Mouse (Mus musculus): ENCODE measurements at regions not wholly inside any gene's neighbourhood (a gene's known extent, or its start where the extent isn't known, plus 50 kb on each side); places are given as distances from the start of the nearest gene placed in this dataset.

DNA sequence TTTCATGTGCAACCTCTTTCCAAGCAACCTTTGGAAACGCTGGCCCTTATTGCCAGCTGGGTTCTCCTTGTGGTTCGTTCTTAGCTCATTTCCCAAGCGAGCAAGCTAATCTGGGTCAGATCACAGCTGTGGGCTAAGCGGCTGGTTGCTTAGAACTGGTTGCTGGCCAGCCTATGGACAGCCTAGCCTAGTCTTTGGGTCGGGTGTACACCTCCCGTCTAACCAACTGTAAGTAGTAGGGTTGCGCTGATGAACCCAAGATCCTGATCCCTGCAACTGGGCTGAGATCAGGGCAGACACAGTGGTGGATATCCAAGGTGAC, 236.5 kb downstream of the Mtx2 start:
- DNase-seq (ENCODE audit: low spot score) = no peak

DNA sequence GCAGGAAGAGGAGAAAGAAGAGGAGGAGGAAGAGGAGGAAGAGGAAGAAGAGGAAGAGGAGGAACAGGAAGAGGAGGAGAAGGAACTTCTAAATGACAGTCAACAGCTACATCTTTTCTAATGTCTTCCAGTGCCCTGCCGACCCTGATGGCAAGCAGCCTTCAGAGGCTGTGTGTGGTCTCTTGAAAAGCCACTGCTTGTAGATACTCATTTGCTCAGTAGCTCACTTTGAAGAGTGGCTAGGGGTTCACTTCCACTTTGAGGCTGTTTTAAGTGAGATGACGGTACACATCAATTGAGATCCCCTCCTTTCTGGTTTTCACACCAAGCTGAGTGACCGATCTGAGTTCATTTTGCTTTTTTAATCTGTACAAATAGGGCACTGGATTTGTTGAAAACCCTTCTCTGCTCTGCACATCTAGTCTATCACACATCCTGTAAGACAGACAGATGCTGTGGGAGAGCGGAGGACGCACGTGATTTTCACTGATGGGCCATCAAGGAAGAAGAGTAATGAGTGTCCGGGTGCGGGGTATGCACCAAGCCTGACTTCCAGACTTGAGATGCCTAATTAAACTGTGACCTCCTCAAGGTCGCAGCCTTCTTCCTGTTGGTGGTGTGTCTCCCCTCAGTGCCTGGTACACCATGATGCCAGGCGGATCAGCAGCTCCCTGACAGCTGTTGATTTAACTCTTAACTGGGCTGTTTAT, 239.0 kb downstream of the Mtx2 start:
- DNase-seq (ENCODE audit: low spot score) = no peak

DNA sequence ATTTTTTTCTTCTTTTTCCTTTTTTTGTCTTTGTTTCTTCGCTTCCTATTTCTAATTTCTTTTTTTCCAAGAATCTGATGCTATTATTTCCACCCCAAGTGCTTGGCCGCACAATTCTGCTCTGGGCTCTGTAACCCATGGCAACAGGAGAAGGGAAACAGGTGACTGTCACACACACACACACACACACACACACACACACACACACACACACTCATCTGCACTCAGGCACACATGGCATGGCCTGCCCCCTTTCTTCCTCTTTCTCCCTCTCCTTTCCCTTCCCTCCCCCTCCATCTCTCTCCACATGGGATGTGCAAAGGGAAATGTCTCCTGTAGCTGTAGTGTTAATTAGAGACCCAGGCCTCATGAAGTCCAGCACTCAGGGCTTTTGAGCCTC, 239.7 kb downstream of the Mtx2 start:
- DNase-seq (ENCODE audit: low spot score) = no peak

DNA sequence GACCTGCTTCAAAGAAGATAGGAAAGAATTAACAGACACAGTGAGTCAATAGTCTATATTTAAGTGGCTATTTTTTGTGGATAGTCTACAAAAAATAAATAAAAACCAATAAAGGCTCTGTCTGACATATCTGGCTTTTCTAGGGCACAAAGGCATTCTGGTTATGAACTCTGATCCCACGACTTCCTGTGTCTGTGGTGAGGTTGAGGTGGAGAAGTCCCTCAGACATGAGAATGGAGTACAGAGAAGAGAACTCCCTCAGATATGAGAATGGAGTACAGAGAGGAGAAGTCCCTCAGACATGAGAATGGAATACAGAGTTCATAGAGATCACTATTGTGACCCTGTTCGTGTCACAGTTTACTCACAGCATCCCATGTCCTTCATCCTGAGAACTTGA, 243.7 kb downstream of the Mtx2 start:
- no peak for DNase-seq (ENCODE audit: low spot score)

DNA sequence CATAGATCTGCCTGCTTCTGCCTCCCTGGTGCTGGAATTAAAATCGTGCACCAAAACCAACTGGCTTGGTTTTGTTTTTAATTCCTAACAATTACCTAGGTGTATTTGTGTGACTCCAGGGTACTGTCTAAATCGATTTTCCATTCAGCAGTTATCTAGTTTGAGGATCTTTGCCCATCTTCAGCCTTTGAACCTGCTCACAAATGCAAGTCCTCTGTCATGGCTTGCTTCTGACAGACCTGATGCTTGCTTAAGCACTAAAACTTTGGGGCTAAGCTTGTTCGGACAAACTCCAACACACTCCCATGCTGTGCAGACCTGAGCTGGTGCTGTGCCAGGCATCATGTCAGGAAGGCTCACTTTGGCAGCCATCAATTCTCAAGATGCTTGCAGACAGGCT, 246.4 kb downstream of the Mtx2 start:
- DNase-seq (ENCODE audit: low spot score) = no peak

DNA sequence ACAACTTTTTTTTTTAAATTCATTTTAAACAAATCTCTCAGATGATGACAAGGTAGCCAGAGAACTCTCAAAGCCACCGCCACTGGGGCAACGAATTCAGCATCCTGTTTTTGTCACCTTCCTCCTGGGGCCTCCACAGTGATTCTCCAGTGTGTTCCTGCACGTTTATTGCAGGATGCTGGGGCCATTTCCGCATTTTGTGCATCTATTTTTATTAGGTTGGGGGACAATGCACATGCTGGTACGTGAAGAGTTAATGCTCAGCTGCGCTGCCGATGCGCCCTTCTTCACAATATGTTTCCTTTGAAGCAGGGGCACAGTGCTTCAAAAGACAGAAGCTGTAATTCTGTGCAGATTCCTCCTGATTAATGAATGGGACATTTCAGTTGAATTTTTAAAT, 246.9 kb downstream of the Mtx2 start:
- no peak for DNase-seq (ENCODE audit: low spot score)

DNA sequence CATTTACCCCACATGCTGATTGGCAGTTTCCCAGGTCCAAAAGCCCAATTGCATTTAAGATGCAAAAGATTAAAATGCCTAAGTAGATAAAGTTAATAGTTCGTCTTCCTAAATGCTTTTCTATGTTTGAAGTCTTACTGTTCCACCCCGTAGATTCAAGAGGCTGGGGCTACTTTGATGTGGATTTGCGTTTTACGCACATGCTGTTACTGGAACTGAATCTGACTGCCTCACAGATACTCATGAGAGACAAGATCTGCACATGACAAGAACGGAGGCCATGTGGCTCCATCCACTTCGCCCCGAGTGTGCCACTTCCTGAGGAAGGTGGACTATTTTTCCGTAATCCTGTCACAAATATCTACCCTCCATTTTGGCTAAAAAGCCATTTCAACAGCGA, 247.6 kb downstream of the Mtx2 start:
- no peak for DNase-seq (ENCODE audit: low spot score)

DNA sequence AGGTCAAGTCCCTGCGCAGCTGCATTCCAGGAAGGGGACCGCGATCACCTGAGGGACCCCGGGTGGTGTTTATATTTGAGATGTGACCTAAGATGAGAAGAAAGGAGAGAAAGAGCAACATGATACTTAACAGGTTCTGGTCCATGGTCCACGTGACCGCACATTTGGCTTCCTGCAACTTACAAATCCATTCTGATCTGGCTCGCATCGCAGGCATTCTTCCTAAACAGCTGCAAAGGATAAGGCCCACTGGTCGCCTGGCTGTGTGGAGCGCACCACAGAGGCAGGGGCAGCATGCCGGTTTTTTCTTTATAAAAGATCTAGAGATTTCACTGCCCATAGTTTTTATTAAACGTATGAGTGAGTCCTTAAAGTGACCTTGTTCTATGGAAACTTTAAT, 261.6 kb downstream of the Mtx2 start:
- no peak for DNase-seq (ENCODE audit: low spot score)

DNA sequence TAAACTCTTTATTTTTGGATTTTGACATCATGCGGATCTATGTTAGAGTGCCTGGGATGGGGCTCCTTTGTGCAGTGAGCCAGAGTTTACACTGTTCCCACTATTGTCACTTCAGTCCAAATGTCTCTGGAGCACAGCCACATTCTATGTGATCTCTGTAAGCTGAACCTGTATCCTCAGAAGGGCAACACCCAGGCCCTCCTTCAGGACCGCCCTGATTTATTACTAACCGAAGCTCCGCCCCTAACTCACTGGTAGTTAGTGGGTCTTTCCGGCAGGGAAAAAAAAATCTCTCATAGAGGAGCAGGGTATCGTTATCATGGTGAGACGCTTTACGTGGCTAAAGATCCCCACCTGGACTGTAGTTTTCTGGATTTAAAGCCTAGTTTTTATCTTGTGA, 263.6 kb downstream of the Mtx2 start:
- DNase-seq (ENCODE audit: low spot score) = no peak

DNA sequence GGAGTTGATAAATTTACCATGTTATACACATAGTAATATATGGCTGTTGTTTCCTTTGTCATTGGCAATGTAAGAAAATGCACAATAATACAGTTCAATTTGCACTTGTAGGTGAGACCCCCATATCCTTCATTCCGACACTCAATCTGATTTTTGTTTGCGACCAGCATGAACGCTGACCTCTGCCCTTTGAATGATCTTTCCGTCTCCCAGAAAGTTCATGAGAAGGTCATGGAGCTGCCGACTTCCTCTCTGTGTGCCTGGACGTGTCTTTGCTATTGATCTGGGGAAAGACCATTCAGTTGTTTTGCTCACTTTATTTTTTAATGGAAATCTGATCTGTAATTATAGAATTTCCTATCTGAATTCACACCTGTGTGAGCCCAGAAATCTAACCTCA, 264.0 kb downstream of the Mtx2 start:
- no peak for DNase-seq (ENCODE audit: low spot score)

DNA sequence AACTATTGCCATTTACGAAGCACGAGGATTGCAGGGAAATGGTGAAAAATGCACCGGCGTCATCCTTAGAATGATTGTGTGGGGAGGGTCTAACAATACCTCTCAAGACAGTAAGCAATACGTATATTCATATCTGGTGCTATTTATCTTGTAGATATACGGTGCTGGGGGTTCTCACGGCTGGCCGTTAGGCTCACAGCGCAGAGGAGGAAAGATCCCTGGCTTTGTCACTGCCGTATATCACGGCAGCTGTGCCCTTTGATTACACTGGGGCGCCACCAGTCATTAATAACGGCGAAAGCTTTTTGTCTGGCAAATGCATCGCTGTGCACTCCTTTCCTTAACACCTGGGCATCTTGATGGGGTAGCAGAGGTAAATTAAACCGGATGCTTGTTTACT, 264.8 kb downstream of the Mtx2 start:
- DNase-seq (ENCODE audit: low spot score) = no peak

DNA sequence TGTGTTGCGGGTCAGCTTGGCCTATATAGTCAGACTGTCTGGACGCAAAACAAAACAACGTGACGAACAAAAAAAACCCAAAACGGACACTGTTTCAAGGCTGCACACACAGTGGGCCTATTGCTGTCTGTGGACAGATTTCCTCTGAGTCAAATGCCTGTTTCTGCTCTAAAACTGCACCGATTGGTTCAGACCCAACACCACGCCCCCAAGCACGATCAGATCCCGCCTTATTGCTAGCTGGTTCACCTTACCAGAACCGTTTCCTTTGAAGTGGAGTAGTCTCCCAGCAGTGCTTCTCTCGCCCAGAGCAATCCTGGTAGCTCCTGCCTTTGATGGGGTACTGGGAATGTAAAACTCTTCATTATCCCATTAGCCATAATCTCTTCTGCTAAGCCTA, 275.9 kb downstream of the Mtx2 start:
- DNase-seq (ENCODE audit: low spot score) = peak; percentile 44

DNA sequence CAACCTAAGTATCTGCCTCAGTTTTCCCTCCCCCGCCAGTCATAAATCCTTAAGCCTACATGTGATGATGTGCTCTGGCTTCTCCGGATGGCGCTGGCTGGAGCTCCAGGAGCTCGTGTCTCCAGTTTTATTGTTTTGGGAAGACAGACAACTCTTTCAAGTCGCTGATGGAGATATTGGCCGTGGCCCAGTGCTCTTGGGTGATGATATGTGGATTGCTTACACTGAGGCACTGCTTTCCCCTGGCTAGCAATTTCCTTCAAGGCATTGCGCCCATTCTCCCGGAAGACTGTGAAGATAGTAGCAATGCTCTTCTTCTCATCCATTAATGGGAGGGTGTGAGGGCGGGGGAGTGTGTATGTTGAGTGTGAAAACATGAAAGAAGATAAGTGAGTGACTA, 287.1 kb downstream of the Mtx2 start:
- DNase-seq (ENCODE audit: low spot score) = no peak

DNA sequence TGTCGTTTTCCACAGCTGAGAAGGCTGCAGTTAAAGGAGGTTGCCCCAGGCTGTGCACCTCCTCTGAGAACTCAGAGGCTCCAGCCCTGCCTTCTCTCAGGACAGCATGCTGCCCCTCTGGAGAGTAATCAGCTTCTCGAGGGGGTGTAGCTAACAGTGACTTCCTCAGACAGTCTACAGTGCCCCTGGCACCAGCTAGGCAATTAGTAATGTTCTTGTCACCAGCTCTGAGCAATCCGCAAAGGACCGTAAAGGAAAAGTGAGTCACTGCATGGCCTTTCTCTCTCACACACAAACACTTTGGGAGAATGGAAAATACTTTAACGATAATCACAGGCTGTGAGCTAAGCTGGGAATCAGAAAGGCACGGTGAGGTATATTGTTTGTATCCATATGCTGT, 288.8 kb downstream of the Mtx2 start:
- no peak for DNase-seq (ENCODE audit: low spot score)

DNA sequence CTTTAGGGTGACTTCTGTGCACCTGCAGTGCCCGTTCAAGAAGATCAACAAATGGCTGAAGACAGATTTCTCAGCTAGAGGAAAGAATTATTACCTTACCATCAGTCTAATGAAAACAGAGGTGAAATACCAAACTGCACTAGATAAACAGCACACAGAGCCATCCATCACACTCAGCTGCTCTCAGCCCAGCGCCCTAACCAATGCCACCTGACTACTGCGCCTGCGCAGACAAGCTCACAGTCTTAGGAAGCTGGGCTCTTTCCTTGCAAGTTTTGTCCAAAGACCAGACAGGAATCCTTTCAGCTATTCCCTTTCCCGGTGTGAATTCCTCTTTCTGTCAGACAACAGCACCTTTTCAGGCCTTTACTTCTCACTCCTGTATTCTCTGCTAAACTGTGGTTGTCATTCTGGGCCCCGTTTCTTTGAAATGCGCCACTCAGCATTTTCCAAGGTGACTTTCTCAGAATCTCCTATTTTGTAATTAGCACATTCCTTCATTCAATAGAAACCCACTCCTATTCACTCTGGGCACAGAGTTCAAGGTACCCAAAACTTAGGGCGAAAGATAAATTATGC, 292.8 kb downstream of the Mtx2 start:
- no peak for DNase-seq (ENCODE audit: low spot score)

DNA sequence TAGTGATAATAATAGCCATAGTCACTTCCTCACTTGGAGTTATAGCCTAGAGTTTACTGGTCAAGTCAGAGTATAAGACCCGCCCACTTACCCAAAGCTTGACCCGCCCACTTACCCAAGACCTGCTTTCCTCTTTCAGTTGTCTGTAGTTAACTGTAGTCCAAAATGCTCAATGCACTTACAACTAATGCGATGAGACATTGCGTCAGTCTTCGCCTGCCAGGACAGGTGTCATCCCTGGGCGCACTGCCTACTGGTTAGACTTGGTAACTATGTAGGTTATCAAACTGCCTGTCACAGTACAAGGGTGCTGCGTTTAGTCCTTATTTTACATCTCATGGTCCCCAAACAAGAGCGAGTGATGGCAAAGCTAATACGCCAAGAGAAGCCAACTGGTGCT, 294.0 kb downstream of the Mtx2 start:
- no peak for DNase-seq (ENCODE audit: low spot score)

DNA sequence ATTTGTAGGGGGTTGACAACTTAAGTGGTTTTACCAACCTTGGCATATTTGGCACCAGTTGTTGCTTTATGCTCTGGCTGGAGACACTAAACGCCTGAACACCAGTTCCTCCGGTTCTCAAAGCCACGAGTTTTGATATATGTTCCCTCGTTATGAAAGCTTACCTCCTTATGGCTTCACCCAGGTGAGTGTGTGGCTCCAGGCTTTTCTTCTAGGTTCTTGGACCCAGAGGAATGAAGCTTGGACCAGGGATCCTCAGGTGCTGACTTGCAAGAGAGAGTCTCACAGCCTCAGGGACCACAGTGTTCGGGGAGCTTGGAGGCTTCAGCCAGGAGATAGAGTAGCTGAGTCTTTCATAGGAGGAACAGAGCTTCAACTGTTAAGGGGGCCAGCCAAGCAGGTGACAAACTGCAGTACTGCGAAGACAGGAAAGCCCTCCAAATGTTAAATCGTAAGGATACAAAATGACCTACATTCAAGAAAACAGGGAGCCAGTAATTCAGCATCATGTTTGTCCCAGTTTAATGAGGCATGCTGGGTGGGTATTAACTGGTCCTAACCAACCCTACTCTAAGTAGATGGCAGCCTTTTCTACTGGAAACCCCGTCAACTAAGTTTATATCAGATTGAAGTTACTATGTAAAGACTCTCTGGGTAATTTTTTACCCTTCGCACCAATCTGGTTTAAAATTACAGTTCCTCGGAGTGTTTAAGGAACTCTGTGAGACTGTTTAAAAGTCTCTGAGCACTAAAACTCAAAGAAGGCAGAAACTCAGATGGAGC, 307.9 kb downstream of the Mtx2 start:
- peak; percentile 34 for DNase-seq (ENCODE audit: low spot score)

DNA sequence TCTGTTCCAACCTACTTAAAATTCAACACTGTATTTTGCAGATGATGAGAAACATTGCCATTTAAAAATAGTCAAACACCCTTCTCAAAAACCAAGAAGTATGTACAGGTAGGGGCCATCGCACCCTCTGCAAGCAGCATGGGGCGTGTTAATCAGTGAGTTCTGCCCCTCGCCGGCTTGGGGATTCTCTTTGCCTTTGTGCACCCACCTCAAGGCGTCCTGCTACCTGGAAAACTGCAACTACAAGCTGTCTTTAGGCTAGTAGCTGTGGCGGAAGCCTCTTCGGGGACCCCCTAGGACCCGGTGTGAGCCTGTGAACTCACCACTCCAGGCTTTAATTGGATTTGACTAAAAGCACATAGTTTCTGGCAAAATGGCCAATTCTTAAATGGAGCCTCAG, 311.0 kb downstream of the Mtx2 start:
- DNase-seq (ENCODE audit: low spot score) = peak; percentile 36

DNA sequence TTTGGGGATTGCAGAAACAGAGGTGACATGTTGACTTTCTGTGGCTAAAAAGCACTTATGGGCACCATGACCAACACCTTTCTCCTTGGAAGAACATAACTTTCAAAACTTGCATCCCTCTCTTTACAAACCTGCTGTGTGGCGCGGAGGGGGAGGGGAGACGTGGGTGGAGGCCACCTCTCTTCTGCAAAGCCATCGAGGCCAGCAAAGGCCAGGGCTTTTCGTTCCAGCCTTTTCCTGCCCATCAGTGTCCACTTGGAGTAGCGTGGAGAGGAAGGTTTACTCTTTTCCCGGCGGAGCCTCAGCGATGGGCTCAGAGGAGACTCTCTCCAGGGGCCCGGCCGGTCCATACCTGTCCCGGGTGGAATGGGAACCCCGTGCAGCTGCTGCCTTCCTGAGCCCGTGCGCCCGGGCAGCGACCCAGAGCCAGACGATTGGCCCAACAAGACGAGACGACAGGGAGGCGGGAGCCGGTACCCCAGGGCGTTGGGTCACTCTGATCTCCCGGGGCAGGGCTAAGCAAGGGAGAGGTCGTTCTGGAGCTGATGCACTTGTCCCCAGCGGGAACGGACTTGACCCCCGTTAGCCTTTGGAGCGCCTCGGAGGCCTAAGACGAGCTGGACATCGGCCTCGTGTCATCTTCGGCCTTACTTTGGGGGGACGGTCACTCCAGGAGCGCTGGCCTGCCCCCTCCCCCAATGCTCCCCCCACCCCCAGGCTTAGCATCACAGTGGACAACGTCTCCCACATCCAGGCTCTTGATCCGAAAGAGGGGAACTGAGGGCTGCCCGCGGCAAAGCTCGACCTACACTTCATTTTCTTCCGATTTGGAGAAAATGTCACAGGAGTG, 311.8 kb downstream of the Mtx2 start:
- peak; percentile 64 for DNase-seq (ENCODE audit: low spot score)

DNA sequence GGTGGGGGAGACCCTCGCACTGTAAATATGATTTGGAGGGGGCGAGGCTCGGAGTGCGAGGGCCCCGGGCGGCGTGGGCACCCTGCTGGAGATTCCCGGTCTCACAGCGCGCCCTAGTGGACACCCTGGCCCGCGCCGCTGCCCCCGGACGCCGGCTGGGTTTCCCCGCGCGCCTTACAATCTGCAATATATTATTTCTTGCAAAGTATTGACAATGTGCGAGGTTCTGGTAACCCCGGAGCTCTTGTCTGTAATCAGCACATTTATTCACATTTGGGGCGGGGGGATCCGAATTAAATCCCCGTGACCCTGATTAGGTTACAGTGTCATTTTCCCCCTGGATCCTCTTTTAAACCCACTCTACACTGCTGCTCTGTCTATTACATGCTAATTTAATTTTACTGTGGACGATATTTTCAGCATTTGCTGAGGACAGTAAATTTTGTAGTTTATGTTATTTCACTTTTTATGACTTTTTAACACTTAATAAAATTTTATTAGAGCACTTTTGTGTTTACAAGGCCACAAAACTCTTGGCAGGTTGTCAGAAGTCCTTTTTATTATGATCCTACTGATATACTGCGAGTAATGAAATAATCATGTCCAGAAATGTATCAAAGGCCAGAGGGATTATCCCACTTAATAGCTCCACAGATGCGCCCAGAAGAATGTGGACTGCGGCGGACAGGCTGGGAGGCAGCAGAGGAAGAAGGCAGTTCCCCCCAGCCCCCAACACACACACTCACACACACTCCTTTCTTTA, 312.6 kb downstream of the Mtx2 start:
- peak; percentile 94 for DNase-seq (ENCODE audit: low spot score)

DNA sequence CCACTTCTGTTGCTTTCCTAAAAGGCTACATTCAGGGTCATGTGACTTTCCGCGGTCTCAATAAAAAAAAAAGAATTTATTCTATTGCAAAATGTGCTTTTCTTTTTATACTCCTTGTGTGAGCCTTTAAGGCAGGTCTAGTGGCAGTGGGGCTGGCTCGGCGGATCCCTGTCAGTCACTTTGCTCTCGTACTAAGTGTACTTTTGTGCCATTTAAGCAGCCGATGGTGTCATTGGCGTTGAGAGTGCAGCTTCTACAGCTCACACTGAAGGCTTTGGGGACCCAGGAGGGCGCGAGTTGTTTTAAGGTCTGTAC, 313.1 kb downstream of the Mtx2 start:
- DNase-seq (ENCODE audit: low spot score) = peak; percentile 43

DNA sequence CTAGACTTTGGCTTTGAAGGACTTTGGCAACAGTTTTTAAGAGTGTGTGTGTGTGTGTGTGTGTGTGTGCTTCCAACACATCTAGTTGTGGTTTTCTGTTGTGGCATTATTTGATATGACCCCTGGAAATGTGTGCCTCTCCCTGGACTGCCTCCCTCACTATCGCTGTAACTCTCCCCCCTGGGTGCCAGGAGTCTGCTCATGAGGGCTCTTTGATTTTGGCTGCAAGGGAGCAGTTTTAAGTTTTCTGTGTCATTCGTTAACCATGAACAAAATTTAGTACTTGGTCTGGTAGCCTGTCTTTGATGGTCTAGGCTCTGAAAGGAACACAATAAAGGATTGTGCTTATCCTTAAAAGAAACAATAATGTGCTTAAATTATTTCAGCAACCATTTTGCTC, 313.9 kb downstream of the Mtx2 start:
- DNase-seq (ENCODE audit: low spot score) = no peak

All from testis, postnatal 10 days (tissue).